Mouse (Mus musculus): Measurements from ENCODE around the gene Gm45808.
"Not testable (repeated sequence)": the region's sequence is repeated elsewhere in the genome, so short reads cannot be mapped to it uniquely, and the experiment has no call there.

Gene Gm45808

DNA sequence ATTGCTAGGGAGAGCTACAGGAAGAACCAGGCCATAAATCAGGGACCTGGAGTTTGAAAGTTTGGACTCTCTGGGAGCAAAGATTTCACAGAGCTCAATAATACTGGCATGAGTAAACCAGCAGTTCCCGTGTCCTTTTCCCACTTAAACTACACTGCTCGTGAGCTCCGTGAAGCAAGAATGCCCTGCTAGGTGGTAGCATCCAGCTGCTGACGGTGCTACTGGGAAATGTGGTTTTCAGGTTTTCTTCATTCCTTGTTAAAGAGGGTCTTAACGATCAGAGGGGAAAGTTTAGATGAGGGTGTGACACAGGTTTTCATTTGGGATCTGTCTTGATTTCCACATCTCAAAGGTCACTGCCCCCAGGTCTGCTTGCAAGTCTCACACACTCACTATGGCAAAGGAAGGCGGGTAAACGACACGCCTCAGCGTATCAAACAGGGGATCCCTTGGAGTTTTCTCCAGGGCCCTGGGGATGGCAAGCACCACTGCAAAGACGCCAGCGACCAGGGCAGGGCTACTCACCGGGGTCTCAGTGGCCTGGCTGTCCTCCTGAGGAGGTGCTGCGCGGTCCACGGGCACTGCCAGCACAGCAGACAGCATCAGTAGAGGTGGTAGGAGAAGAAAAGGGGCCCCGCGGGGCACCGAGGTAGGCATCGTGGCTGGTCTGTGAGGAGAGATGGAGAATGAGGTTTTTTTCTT, 22.7 kb upstream of the Gm45808 start:
- no peak for DNase-seq

DNA sequence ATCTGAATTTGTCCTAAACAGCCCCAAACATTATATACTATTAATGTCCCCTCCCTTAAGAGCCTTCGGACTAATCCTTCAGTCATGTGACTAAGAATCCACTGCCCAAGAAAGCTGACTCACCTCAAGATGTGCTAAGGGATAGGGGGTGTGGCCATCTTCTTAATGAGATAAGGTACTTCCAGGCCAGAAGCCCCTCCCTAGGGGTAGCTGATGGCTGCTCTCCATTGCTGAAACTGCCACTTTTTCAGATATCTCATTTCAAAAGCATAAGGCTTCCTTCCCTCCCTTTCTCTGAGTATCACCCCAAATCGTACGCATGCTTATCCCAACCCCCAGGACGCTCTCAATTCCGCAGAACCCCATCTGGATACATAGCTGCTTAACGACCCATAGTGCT, 21.9 kb upstream of the Gm45808 start:
- no peak for DNase-seq

GRCm38 (mm10) chr7:45507583-45507982, 21.0 kb upstream of the Gm45808 start:
- DNase-seq, result no peak

DNA sequence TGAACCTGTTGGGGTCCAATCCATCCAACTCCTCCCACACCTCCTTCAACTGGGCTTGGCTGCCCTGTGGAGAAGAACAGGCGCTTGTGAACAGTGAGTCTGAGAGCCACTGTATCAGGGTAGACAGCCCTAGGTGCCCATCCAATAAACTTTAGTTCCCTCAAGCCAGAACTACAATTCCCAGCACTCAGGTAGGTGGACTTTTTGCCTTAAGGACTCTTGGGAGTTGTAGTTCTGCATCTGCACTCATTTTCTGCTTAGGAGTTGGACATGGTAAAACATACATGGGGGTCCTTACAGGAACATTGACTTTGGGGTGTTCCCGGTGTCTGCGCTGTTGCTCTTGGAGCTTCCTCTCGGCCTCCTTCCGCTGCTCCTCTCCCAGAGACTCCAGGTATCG, 11.8 kb upstream of the Gm45808 start:
- DNase-seq, result no peak

DNA sequence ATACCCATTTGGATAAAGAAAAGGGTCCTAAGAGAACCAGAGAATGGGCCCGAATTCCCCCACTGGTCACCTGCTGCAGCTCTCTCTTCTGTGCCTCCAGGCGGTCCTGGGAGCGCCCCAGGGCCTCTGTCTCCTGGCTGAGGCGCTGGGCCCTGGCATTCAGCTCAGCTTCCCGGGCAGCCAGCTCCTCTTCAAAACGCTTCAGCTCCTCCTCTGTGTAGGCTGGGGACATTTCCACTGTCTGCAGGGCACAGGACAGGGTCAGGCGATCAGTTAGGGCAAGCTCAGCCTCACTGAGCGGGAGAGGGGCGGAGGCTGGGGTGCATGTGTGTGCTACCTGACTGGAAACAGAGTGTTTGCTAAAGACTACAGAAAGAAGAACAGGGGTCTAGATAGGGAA, 7.9 kb upstream of the Gm45808 start:
- no peak for DNase-seq

DNA sequence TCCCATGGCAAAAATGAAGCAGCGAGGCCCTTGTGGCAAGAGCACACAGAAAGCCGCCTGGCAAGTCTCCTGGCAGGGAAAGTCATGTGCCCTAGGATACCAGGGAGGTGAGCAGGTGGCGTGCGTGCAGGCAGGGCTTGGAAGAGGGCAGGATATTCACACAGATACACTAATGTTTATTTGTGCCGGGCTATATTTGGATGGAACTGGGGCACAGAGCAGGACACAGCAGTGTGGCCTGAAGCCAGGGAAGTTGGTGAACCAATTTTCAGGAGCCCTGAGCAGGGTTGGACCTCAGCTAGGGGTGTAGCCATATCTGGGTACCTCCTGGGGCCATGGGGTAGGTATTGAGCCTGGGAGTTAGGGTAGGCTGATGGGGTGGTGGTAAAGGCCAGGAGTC, 6.3 kb upstream of the Gm45808 start:
- DNase-seq, result no peak

DNA sequence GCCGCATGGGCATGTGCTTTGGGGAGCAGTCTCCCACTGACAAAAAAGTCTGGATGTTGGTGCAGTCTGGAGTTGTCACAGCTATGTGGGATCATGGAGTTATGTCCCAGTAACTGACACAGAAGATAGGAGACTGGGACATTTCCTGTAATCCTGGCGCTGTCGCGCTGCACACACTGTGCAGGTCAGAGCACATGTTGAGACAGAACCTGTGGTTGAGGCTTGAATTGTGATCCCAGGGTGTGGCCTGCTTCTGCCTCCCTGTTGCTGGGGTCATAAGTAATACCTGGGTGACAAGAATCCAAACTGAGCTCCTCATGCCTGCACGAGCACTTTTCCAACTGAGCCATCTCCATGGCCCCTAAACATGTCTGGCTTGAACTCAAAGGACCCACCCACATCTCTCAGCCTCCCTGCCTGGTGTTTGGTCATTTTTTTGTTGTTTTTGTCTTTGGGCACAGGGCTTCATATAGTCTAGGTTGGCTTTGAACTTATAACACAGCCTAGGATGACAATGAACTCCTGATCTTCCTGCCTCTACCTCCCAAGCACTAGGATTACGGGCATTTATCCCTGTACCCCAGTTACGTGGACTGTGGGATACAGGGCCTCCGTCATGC, 5.7 kb upstream of the Gm45808 start:
- no peak for DNase-seq

DNA sequence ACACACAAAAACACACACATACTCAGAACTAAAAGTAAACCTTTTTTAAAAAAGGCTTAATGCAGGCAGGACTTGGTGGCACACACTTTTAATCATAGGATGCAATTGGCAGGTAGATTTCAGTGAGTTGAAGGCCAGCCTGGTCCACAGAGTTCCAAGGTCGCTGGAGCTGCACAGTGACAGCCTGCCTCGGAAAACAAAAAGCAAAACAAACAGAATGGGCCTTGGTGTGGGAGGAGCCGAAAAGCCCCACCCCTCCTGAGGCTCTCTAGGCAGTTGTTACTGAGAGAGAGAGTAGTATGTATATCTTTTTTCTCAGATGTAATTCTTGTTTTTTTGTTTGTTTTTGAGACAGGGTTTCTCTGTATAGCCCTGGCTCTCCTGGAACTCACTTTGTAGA, 4.7 kb upstream of the Gm45808 start:
- no peak for DNase-seq

DNA sequence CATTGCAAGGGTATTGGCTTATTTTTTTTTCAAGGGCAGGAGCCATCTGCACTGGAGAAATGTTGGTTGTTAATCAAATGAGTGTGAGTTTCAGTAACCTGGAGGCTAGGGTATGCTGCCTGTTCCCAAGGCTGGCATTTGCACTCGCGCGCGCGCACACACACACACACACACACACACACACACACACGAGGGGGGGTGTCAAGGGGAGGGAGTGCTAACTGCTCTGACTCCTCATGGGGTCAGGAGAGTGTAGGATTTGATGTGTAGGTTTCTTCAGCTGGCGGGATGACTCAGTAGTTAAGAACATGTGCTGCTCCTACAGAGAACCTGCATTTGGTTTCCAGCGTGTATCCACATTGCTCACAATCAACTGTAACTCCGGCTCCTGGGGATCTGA, 4.2 kb upstream of the Gm45808 start:
- no peak for DNase-seq

GRCm38 (mm10) chr7:45489578-45489977, 3.0 kb upstream of the Gm45808 start:
- DNase-seq, result no peak

DNA sequence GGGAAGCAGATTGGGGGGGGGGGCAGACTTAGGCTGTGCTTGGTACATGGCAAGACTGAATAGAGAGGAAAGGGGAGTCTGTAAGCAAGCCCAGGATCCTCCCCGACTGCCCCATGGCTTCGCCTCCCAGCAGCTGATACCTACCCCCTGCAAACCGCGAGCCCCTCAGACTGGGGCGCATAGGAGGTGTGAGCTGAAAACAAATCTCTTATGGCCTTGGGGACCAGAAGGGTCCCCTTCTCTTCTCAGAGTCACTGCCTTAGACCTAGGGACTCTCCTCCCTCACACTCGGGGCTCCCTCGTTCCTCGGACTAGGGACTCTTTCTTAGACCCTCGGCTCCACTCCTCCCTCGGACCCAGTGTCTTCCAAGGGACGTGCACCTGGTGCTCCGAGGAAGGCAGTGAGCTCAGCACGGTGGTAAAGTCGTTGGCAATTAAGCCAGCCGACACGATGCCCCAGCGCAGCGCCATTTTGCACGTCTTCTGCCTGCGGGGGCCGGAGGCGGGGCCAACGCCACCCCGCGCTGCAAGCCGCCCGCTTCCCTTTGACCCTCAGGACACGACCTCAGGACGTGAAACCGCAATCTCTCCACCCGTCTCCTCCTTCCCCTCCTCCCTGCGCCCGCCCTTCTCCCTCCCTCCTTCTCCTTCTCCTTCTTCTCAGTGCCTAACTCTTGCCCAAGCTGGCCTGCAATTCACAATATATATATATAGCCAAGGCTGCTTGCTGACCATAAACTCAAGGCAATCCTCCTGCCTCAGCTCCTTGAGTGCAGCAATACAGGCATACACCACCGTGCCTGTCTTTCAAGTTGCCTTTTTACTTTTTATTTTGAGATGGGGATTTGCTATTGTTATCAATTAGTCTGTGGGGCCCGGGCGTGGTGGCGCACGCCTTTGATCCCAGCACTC, 1.9 kb upstream of the Gm45808 start, which contains the start of gene Dhdh:
Dhdh (minus strand) TSS at position 513 of the 912 bp plus-strand sequence.
- peak; percentile 74 to 82 for DNase-seq

- no peak for DNase-seq
Observed at GRCm38 (mm10) chr7:45487861-45488292, 1.3 kb upstream of the Gm45808 start.

GRCm38 (mm10) chr7:45486158-45486557, 453 bp downstream of the Gm45808 start:
- no peak for DNase-seq

DNA sequence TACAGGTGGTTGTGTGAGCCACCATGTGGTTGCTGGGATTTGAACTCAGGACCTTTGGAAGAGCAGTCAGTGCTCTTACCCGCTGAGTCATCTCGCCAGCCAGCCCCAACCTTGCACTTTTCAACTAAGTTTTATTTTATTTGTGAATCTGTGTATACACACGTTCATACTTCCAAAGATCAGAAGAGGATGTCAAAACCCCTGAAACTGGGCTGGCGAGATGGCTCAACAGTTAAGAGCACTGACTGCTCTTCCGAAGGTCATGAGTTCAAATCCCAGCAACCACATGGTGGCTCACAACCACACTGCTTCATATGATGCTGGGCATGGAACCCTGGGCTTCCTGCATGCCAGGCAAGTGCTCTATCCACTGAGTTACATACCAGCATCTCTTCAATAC, 1.6 kb downstream of the Gm45808 start:
- not testable (repeated sequence) for DNase-seq

DNA sequence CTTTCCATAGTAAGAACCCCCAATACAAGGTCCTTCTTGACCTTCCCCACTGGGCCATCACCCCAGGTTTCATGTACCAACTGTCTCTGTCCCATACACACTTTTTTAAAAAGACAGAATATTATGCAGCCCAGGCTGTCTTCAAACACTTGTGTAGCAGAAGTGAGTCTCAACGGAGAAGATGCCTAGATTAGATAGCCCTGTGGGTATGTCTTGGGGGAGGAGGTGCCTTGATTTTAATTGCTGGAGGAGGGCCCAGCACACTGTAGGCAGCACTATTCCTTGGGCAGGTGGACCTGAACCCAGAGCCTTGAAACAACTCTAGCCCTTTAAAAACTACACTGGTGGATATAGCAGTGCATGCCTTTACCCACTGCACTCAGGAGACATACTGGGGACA, 4.4 kb downstream of the Gm45808 start:
- DNase-seq, result no peak

DNA sequence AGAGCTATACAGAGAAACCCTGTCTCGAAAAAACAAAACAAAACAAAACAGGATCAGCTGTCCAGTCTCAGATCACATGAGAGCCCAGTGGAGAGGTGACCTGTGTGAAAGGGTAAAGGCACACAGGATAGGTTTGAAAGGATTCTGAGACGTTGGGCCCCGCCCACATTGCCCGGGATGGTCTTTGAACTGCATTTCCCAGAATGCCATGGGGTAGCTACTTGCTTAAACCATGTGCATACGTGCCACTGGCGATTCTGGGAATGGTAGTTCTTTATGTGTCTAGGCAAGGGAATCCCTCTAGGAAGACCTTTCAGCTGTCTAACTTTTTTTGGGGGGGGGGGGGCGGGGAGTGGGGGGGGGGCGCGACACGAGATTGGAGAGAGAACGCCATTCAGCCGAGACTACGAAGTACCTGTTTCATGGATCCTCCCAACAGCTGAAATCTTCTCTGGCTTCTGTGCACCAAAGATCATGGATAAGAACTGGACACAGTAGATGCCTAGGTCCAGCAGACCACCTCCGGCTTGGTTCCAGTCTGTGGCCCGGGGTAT, 5.2 kb downstream of the Gm45808 start, which contains the start of gene Tulp2:
Tulp2 (plus strand) TSS at position 504 of the 554 bp plus-strand sequence.
- DNase-seq, result peak; percentile 63 to 77

DNA sequence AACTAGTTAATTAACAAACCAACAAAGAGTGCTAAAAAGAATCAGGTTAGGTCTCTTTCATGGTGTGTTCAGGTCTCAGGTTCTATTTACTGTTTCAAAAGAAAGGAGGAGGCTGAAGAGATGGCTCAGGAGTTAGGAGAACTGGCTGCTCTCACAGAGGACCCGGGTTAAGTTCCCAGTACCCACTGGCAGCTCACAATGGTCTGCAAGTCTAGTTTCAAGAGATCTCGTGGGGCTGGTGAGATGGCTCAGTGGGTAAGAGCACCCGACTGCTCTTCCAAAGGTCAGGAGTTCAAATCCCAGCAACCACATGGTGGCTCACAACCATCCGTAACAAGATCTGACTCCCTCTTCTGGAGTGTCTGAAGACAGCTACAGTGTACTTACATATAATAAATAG, 6.3 kb downstream of the Gm45808 start:
- not testable (repeated sequence) for DNase-seq

- no peak for DNase-seq
Observed at GRCm38 (mm10) chr7:45478774-45479173, 7.8 kb downstream of the Gm45808 start.

DNA sequence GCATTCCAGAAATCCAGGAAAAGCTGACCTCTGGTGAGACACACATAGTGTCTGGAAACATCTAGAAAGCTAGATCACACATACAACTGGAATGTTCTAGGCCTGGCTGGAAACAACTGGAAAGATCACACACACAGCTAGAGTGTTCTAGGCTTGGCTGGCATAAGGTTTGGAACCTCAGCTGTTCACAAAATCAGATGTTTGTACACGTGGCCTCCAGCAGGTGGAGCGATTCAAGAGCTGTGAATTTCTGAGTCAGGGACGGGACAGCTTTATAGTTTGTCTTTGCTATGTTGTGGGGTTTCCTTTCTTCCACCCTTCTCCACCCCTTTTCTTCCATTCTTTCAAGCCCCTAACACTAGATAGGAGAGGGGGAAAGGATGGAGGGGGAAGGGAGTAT, 9.6 kb downstream of the Gm45808 start:
- DNase-seq, result peak in 1 of 2 experiments; percentile 77

GRCm38 (mm10) chr7:45476453-45476852, 10.2 kb downstream of the Gm45808 start:
- no peak for DNase-seq

DNA sequence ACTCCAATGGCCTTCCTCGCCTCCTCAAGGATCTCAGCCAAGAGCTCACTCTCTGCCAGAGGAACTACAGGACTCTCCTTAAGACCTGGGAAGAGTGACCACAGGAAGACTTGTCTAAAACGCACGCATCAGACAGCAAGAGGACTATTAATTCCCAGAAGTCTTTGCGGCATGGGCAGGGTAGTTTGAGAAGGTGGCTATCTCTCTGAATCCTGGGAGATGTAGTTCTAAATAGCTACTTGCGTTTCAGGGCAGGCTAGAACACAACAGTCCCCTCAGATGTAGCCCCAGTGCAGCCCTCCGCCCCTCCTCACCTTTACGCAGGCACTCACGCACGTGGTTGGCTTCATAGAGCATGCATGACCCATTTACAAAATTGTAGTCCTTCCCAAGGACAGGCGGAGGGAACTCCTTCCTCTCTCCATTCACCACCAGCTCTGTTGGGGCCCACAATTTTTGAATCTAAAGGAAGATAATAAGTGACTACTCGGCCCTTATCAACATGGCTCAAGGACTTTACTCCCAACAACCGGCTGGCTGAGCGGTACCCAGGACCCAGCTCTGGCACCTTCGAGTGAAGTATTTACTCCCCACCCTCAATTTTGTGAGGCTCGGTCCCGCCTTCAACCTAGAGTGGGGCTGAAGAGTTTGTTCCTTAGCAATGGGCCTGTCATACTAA, 11.2 kb downstream of the Gm45808 start:
- DNase-seq, result no peak

GRCm38 (mm10) chr7:45470869-45471268, 15.7 kb downstream of the Gm45808 start:
- peak in 1 of 2 experiments; percentile 76 for DNase-seq

Data from lung, postnatal 4 days (tissue).